Mouse (Mus musculus) forebrain, embryonic 15.5 days (tissue): ENCODE measurements at regions not wholly inside any gene's neighbourhood (a gene's known extent, or its start where the extent isn't known, plus 50 kb on each side); places are given as distances from the start of the nearest gene placed in this dataset.
A peak's percentile ranks its signal among the peaks of the same experiment; 100 is the strongest.

ENCODE experiments used
- ATAC-seq: fragments of 200-750 bp; cut with Nextera tagmentation; replicated peaks from 2 replicates; pipeline ENCODE4 v1.8.0; 2017; ENCODE audit warnings: mild to moderate bottlenecking, moderate TSS enrichment, moderate library complexity
- H3K27ac ChIP-seq: fragments of 300-500 bp; sonication (generic); replicated peaks from 2 replicates; pipeline ENCODE4 v1.5.1; 2015; ENCODE audit warnings: mild to moderate bottlenecking, inconsistent platforms
- H3K27me3 ChIP-seq: fragments of 300-500 bp; sonication (generic); 2 replicates; pipeline ENCODE4 v1.6.1; 2015; ENCODE audit warnings: inconsistent platforms
- H3K36me3 ChIP-seq: fragments of 300-500 bp; sonication (generic); 2 replicates; pipeline ENCODE4 v1.6.1; 2015; ENCODE audit warnings: mild to moderate bottlenecking, inconsistent platforms
- H3K4me1 ChIP-seq: fragments of 300-500 bp; sonication (generic); 2 replicates; pipeline ENCODE4 v1.6.1; 2015; ENCODE audit warnings: inconsistent platforms
- H3K4me2 ChIP-seq: fragments of 300-500 bp; sonication (generic); replicated peaks from 2 replicates; pipeline ENCODE4 v1.6.1; 2015; ENCODE audit warnings: mild to moderate bottlenecking, inconsistent platforms
- H3K4me3 ChIP-seq: fragments of 300-500 bp; sonication (generic); 2 replicates; pipeline ENCODE4 v1.5.1; 2015; ENCODE audit warnings: mild to moderate bottlenecking, inconsistent platforms
- H3K9ac ChIP-seq: fragments of 300-500 bp; sonication (generic); replicated peaks from 2 replicates; pipeline ENCODE4 v1.6.1; 2015; ENCODE audit warnings: mild to moderate bottlenecking, inconsistent platforms
- H3K9me3 ChIP-seq: fragments of 300-500 bp; sonication (generic); 2 replicates; pipeline ENCODE4 v1.6.1; 2016; ENCODE audit warnings: inconsistent platforms
- WGBS: fragments of 180-500 bp; shearing (Covaris S2); methylation state at CpG from one replicate; pipeline ENCODE4 v1.1.7; 2015; ENCODE audit warnings: mixed read lengths; 5-methylcytosine and 5-hydroxymethylcytosine counted together

DNA sequence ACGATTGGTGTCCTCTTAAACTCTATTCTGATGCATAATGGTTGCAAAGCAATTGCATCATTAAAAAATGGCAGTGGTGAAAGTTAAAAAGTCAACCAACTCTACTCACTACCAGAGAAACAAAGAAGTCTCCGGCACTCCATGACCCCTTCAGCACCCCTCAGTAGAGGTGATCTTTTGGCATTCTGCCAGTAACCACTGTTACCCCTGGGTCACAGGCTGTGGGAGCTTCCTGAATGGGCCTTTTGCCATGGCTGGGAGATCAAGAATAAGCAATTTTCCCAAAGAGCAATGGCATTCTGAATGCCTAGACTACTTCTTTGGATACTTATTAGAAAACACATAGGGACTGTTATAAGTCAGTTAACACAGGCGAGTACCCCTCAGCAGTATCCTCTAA, 391.2 kb downstream of the Nuf2 start:
- Histone ChIP-seq H3K36me3 (no peaks in the 10 kb centered on the region), H3K27ac (no peak overlapping the region), H3K4me1 (0 out of 2 replicates have a peak, but pooled peaks cover 7% of the 10 kb centered on the region), H3K9ac (no peak overlapping the region), H3K27me3 (no peaks in the 10 kb centered on the region), H3K9me3 (peaks cover 3% of the 10 kb centered on the region; the same call in 1 of the 2 replicates), H3K4me3 (no peak overlapping the region), H3K4me2 (no peak overlapping the region)
- ATAC-seq: no peak
- 58% methylated on average over 3 of the region's 3 CpGs for WGBS

DNA sequence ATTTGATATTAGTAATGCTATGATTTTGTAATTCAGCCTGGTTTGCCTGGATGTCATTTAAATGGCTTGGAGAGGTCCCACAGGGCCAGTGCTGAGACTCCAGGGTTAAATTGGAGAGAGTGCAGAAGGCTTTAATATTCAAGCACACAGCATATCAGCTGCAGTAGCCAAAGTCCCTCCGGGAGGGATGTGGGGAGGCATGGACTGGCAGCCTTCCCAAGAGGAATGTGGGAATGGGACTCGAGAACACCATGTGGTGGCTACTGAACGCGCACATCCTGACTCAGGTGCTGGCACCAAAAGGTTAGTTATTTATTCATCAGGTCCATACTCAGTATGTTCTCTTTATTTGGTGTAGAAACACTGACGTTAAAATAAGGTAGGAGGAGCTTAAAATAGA, 391.8 kb downstream of the Nuf2 start:
- Histone ChIP-seq H3K4me2 (no peak overlapping the region), H3K4me3 (no peak overlapping the region)

DNA sequence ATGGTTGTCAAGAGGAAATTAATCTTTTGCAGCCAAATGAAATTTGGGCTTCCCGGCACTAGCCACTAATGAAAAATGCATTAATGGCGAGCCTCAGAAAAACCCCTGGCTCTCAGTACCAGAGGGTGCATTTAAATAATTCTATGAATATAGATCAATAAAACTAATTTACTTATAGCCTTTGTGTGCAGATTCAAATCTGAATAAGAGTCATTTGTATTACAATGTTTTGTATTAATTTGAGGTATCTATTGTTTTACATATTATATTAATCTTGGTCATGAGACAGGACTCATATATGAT, 392.1 kb downstream of the Nuf2 start:
- no peak for ATAC-seq

More for the DNA sequence above, 391.8 kb downstream of the Nuf2 start:
- Histone ChIP-seq H3K36me3 (no peaks in the 10 kb centered on the region), H3K9ac (no peak overlapping the region), H3K27ac (no peak overlapping the region), H3K4me1 (0 out of 2 replicates have a peak, but pooled peaks cover 7% of the 10 kb centered on the region), H3K9me3 (peaks cover 3% of the 10 kb centered on the region; the same call in 1 of the 2 replicates), H3K27me3 (no peaks in the 10 kb centered on the region)
- WGBS: 35% methylated on average over 5 of the region's 5 CpGs
- no peak for ATAC-seq

DNA sequence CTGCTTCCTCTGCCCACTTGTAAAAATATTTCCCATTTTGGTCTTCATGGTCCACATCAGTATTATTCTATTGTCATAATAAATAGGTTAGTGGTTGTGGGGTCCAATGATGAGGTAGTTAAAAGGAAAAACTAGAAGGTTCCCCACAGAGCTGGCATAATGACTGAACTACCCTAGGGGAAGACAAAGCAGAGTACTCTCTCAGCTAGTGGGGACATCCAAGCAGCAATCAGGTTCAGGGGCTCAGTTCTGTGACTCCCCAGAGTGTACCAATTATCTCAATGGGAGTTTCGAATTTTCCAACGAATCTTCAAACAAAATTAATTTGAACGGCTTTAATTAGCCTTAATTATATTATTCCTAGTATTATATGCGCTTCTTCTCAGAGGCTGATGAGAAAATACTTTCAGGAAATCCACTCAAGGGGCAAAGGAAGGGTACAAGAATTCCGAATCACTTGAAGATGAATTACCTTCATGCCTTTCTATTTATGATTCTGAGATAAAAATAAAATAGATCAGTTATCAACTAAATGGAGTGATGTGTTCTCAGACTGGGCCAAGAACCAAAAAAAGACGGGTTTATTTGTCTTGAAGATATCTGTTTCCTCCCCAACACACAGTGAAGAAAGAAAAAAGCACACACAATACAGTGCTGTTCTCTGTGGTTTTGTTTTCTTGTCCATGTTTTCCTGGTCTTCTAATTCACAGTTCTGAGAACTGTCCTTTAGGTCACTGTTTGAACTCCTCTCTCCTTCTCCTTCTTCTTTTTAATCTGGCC, 392.7 kb downstream of the Nuf2 start:
- ATAC-seq: no peak
- no peaks in the 10 kb centered on the region for H3K36me3 ChIP-seq
- no peaks in the 10 kb centered on the region; the same call in 1 of the 2 replicates for H3K9me3 ChIP-seq
- no peak overlapping the region for H3K9ac ChIP-seq
- H3K4me1 ChIP-seq: 0 out of 2 replicates have a peak, but pooled peaks cover 7% of the 10 kb centered on the region
- no peaks in the 10 kb centered on the region for H3K27me3 ChIP-seq
- no peak overlapping the region for H3K27ac ChIP-seq
- 33% methylated on average over 6 of the region's 6 CpGs for WGBS
- no peak overlapping the region for H3K4me2 ChIP-seq
- no peak overlapping the region for H3K4me3 ChIP-seq

More for the DNA sequence above, 392.1 kb downstream of the Nuf2 start:
- Histone ChIP-seq H3K27me3 (no peaks in the 10 kb centered on the region), H3K36me3 (no peaks in the 10 kb centered on the region), H3K4me2 (no peak overlapping the region), H3K9ac (no peak overlapping the region), H3K4me1 (0 out of 2 replicates have a peak, but pooled peaks cover 7% of the 10 kb centered on the region), H3K4me3 (no peak overlapping the region), H3K27ac (no peak overlapping the region), H3K9me3 (peaks cover 3% of the 10 kb centered on the region; the same call in 1 of the 2 replicates)
- 57% methylated on average over 2 of the region's 2 CpGs for WGBS

DNA sequence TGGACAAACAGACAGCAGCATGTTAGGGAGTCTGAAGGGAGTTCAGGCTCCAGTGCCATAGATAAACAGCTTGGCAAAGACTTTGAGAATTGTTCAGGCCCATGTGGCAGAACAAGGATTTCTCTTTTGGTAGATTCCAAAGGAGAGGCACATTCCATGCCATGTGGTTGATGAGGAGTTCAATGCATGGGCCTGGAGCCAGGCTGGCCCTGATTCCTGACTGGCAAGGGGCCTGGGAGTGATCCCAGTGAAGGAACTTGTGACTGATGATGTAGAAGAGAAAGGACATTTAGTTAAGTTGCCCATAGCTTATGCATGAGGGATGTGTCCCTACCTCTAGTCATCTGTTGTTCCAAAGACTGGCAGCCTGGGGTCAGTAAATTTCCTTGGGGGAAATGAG, 395.7 kb downstream of the Nuf2 start:
- Histone ChIP-seq H3K4me3 (no peak overlapping the region), H3K36me3 (no peaks in the 10 kb centered on the region), H3K4me2 (no peak overlapping the region), H3K4me1 (0 out of 2 replicates have a peak, but pooled peaks cover 7% of the 10 kb centered on the region), H3K27ac (no peak overlapping the region), H3K9me3 (no peaks in the 10 kb centered on the region), H3K27me3 (no peaks in the 10 kb centered on the region), H3K9ac (no peak overlapping the region)
- no peak for ATAC-seq

DNA sequence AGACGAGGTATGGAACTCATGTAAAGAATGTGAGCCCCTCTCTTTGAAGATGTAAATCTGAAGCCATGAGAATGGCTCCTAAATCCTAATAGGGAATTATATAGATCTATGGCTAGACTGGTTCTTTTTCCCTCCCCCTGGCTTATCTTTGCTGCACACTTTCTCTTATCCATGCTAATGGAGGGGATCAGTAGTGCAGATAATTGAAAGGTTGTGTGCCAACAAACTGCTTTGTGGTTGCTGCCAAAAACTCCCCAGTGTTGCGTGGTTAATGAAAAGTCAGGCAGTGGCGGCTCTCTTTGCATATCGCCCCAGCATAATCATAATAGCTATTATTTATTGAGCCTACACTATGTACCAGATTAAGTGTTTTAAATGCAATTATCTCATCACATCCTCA, 427.6 kb downstream of the Nuf2 start:
- 0 out of 2 replicates have a peak overlapping the region, but pooled peaks have one; percentile 5 for H3K27ac ChIP-seq
- WGBS: 26% methylated on average over 4 of the region's 4 CpGs
- H3K4me3 ChIP-seq: no peak overlapping the region
- no peak overlapping the region; the same call in 1 of the 2 replicates for H3K9ac ChIP-seq
- no peak overlapping the region for H3K4me2 ChIP-seq
- no peaks in the 10 kb centered on the region for H3K27me3 ChIP-seq
- H3K36me3 ChIP-seq: no peaks in the 10 kb centered on the region
- ATAC-seq: peak; percentile 55
- H3K4me1 ChIP-seq: peaks cover 8% of the 10 kb centered on the region
- no peaks in the 10 kb centered on the region for H3K9me3 ChIP-seq

DNA sequence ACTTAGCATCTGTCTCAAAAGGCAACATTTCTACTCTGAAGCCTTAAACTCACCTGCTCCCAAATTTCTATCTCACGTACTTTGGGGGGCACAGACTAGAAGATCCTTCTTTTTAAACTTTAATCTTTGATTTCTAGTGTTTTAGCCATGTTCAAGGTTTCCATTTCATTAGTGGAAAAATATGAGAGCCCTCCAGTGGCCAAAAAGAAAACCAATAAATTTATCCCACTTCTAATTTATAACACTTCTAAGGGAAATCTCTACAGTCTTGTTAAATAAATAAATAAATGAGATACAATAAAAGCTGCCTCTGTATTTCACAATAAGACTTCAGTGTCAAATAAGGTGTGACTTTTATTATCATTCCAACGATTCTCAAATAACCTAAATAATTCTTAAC, 428.2 kb downstream of the Nuf2 start:
- H3K27me3 ChIP-seq: no peaks in the 10 kb centered on the region
- no peaks in the 10 kb centered on the region for H3K36me3 ChIP-seq
- H3K27ac ChIP-seq: no peak overlapping the region
- no peaks in the 10 kb centered on the region for H3K9me3 ChIP-seq
- ATAC-seq: no peak
- peaks cover 8% of the 10 kb centered on the region for H3K4me1 ChIP-seq
- no peak overlapping the region for H3K4me3 ChIP-seq
- no peak overlapping the region for H3K4me2 ChIP-seq
- no peak overlapping the region; the same call in 1 of the 2 replicates for H3K9ac ChIP-seq
- 67% methylated on average over 2 of the region's 2 CpGs for WGBS

DNA sequence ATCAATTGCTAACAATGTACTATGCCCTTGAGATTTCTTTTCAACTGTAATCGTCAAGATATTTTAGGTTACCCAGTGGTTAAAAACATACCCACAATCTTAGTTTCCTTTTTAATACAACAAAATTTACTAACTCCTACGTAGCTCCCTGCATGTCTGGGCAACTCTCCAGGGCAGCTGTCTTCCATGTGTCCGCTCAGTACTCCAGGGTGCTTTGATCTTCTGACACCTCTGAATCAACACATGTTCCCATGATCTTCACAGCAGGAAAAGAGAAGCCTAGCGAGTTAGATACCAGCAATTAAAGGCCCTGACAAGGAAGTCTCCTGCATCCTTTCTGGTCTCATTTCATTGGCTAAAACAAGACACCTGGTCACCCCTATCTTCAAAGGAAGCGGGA, 432.0 kb downstream of the Nuf2 start:
- no peaks in the 10 kb centered on the region for H3K9me3 ChIP-seq
- no peak for ATAC-seq
- H3K4me2 ChIP-seq: no peak overlapping the region
- peaks cover 8% of the 10 kb centered on the region for H3K4me1 ChIP-seq
- no peaks in the 10 kb centered on the region for H3K27me3 ChIP-seq
- H3K36me3 ChIP-seq: no peaks in the 10 kb centered on the region
- 62% methylated on average over 5 of the region's 5 CpGs for WGBS
- no peak overlapping the region for H3K4me3 ChIP-seq
- H3K9ac ChIP-seq: no peak overlapping the region
- no peak overlapping the region for H3K27ac ChIP-seq

DNA sequence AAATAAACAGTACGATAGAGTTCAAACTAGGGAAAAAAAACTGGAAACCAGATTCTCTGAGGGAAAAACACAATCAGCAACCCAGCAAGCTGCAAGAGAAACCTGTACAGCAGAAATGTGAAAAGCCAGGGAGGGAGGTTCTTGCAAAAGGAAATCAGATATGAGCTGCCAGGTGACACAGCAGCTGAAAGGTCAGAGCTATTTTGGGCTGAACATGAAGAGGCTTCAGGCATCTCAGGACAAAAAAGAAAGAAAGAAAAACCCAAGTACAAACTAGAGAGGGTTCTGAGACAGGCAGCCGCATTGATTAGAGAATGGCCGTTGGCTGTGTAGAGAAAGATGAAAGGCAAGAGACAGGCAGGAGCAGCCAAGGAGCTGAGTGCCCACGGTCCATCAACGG, 434.5 kb downstream of the Nuf2 start:
- Histone ChIP-seq H3K27ac (no peak overlapping the region), H3K9me3 (no peaks in the 10 kb centered on the region), H3K4me2 (no peak overlapping the region), H3K36me3 (no peaks in the 10 kb centered on the region), H3K4me3 (no peak overlapping the region), H3K9ac (no peak overlapping the region), H3K27me3 (no peaks in the 10 kb centered on the region), H3K4me1 (peaks cover 9% of the 10 kb centered on the region)
- ATAC-seq: no peak
- WGBS: 77% methylated on average over 5 of the region's 5 CpGs

DNA sequence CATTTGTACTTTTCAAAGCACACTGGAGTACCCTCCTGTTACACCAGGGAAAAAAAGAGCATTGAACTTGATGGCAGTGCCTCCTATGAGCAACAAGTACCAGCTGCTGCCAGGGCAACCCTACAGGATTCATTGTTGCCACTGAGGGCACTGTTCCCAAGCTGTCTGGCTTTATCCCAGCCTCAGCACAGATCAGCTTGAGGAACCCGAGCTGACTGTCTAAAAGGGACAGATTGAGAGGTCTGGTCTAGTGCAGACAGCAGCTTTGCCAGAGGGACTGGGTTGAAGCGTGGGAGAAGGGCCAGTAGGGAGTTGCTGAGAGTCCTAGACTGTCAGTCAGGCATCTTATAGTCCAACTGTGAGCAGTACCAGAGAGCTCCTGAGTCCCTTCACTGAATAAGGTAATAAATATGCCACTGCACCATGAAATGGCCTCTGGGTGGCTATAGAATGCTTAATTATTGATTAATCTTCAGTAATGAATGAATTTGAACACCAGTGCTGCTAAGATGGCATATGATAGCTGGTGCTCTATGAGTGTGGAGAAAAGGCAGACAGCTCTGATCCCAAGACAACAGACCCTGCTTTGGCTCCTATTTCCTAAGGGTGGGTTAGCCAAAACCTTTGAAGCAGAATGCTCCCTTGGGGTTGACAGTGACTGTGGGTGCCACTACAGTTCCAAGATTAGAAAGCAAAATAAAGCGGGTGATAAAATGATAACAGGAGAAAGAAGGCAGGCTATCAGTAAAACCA, 437.5 kb downstream of the Nuf2 start:
- Histone ChIP-seq H3K36me3 (no peaks in the 10 kb centered on the region), H3K9me3 (no peaks in the 10 kb centered on the region), H3K9ac (no peak overlapping the region), H3K4me3 (no peak overlapping the region), H3K27ac (peak overlapping the region; percentile 60), H3K4me2 (no peak overlapping the region), H3K4me1 (peaks cover 9% of the 10 kb centered on the region), H3K27me3 (no peaks in the 10 kb centered on the region)
- 43% methylated on average over 3 of the region's 3 CpGs for WGBS
- peak; percentile 96 for ATAC-seq

DNA sequence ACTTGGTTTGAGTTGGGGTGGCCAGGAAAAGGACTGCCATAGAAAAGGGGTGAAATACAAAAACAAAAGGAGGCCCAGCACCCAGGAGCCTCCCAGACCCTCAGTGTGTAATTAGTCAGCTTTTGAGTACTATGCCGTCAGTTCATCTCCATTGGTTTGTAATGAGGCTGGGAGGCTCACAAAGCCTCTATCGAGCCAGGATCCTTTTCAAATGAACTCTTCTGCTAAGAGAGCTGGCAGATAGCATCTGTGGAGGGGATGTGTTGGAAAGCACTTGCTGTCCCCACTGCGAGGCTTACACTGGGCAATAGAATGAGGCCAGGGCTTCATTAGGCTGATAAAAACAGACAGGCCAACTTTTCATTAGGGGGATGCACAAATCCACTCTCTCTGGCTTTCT, 445.2 kb downstream of the Nuf2 start:
- Histone ChIP-seq H3K4me3 (no peak overlapping the region), H3K27me3 (no peaks in the 10 kb centered on the region), H3K9me3 (no peaks in the 10 kb centered on the region), H3K36me3 (no peaks in the 10 kb centered on the region), H3K9ac (no peak overlapping the region), H3K27ac (peak overlapping the region; percentile 28), H3K4me2 (no peak overlapping the region), H3K4me1 (peaks cover 9% of the 10 kb centered on the region; the same call in 1 of the 2 replicates)
- ATAC-seq: peak; percentile 85
- 4% methylated on average over 3 of the region's 3 CpGs for WGBS

DNA sequence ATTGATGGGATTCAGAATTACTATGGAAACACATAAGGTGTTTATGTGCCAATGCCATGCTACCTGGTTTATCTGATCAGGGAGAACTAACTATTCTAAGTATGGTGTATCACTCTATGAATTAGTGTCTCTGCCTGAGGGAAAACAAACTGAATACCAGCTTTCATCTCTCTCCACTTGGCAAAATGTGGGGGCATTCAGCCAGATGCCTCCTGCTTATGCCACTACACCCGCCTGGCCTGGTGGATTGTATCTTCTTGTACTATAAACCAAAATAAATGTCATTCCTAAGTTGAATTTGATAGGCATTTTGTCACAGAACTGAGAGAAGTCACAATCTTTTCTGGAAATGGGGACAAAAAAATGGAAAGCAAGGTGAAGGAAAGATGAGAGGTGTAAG, 450.6 kb downstream of the Nuf2 start:
- Histone ChIP-seq H3K4me3 (no peak overlapping the region), H3K36me3 (no peaks in the 10 kb centered on the region), H3K27me3 (no peaks in the 10 kb centered on the region), H3K4me2 (no peak overlapping the region), H3K4me1 (no peaks in the 10 kb centered on the region), H3K27ac (no peak overlapping the region), H3K9ac (no peak overlapping the region), H3K9me3 (no peaks in the 10 kb centered on the region)
- WGBS: 68% methylated on average over 1 of the region's 1 CpGs
- ATAC-seq: no peak
